Mouse (Mus musculus) midbrain, embryonic 10.5 days (tissue): ENCODE results near the gene Ltbr. TPM values are rescaled to one million over a fixed set of nuclear protein-coding genes. Genes with fewer than 3 reads are reported as not detected.
"Not testable (repeated sequence)": the region's sequence is repeated elsewhere in the genome, so short reads cannot be mapped to it uniquely, and the experiment has no call there.

Experiments
- DNase-seq: peaks from one replicate; pipeline ENCODE4 v3.0.0-alpha.2; 2017; ENCODE audit warnings: low spot score
- H3K27ac ChIP-seq: fragments of 300-500 bp; sonication (generic); replicated peaks from 2 replicates; pipeline ENCODE4 v1.5.1; 2016; ENCODE audit warnings: mild to moderate bottlenecking
- H3K27me3 ChIP-seq: fragments of 300-500 bp; sonication (generic); 2 replicates; pipeline ENCODE4 v1.6.1; 2016; ENCODE audit warnings: low read depth, mild to moderate bottlenecking; ENCODE audit not compliant: poor library complexity, severe bottlenecking
- H3K36me3 ChIP-seq: fragments of 300-500 bp; sonication (generic); 2 replicates; pipeline ENCODE4 v1.6.1; 2016; ENCODE audit warnings: mild to moderate bottlenecking, moderate library complexity
- H3K4me1 ChIP-seq: fragments of 300-500 bp; sonication (generic); 2 replicates; pipeline ENCODE4 v1.6.1; 2016
- H3K4me3 ChIP-seq: fragments of 300-500 bp; sonication (generic); 2 replicates; pipeline ENCODE4 v1.5.1; 2016; ENCODE audit warnings: mild to moderate bottlenecking, moderate library complexity
- H3K9me3 ChIP-seq: fragments of 300-500 bp; sonication (generic); replicated peaks from 2 replicates; pipeline ENCODE4 v1.6.1; 2016; ENCODE audit warnings: mild to moderate bottlenecking
- WGBS: fragments of 180-500 bp; shearing (Covaris S2); methylation state at CpG from one replicate; pipeline ENCODE4 v1.1.7; 2016; 5-methylcytosine and 5-hydroxymethylcytosine counted together
- polyA plus RNA-seq: library from polyadenylated mRNA; unstranded; fragments of >200 nt; fragmentation: Nextera tagmentation; extraction: Ambion mirVana; gene quantifications from 2 replicates; pipeline ENCODE4 v1.2.1, GENCODE M21; 2016

The Ltbr gene
- polyA plus RNA-seq, 1 experiment from 2014 or later: 21.2 TPM

DNA sequence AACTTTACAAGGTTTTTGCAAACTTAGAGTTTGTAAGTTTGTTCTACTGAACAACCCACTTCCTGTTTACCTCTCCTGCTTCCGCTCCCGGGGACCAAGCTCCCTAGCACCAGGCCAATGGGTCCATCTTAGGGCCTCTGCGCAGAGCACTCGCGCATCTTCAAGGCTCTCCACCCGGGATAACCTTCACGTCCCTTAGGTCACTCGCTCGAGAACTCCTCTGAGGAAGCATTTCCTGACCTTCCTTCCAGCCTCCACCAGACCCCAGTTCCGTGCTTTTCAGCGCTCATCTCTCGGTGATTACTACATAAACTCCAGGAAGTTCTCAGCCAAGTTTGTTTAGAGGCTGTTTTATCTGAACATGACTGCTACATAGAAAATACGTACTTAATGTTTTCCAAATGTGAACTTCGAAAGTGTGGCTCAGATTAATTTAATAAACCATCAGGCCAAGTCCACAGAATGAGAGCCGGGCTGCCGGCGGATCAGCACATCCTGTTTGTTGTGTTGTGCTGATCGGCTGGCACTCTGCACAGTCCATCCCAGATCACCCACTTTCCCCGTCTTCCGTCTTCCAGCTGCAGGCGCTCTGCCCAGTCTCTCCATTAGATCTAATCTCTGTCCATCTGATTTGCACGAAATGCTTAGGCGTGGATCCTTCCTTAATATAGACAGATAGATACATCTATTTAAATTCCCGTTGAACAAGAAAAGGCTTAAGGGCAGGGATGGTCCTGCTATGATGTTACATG is 11.3 kb downstream of the Ltbr start:
- WGBS: 91% methylated on average over 24 of the region's 24 CpGs
- DNase-seq: no peak
- Histone ChIP-seq H3K36me3 (peaks cover 9% of the 10 kb centered on the region), H3K9me3 (no peaks in the 10 kb centered on the region; the same call in 1 of the 2 replicates), H3K4me3 (no peak overlapping the region), H3K27ac (no peak overlapping the region), H3K27me3 (no peaks in the 10 kb centered on the region), H3K4me1 (no peaks in the 10 kb centered on the region)

DNA sequence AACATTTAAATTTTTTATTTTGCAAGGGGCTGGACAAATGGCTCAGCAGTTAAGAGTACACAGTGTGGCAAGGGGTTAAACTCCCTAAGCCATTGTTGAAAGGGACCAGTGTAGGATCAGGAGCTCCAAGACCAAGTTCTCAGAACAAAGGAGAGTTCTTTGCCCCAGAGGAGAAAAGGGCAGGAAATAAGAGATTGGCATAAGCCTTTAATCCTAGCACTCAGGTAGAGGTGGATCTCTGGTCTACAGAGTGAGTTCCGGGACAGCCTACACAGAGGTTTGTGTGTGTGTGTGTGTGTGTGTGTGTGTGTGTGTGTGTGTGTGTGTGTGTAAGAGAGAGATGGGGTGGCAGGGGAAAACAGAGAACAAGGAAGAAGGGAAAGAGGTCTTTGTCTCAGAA is 12.7 kb downstream of the Ltbr start:
- no peak for DNase-seq
- H3K27ac ChIP-seq: no peak overlapping the region
- 68% methylated on average over 1 of the region's 1 CpGs for WGBS
- H3K4me1 ChIP-seq: no peaks in the 10 kb centered on the region
- H3K9me3 ChIP-seq: no peaks in the 10 kb centered on the region; the same call in 1 of the 2 replicates
- H3K4me3 ChIP-seq: no peak overlapping the region
- H3K36me3 ChIP-seq: no peaks in the 10 kb centered on the region
- no peaks in the 10 kb centered on the region for H3K27me3 ChIP-seq

DNA sequence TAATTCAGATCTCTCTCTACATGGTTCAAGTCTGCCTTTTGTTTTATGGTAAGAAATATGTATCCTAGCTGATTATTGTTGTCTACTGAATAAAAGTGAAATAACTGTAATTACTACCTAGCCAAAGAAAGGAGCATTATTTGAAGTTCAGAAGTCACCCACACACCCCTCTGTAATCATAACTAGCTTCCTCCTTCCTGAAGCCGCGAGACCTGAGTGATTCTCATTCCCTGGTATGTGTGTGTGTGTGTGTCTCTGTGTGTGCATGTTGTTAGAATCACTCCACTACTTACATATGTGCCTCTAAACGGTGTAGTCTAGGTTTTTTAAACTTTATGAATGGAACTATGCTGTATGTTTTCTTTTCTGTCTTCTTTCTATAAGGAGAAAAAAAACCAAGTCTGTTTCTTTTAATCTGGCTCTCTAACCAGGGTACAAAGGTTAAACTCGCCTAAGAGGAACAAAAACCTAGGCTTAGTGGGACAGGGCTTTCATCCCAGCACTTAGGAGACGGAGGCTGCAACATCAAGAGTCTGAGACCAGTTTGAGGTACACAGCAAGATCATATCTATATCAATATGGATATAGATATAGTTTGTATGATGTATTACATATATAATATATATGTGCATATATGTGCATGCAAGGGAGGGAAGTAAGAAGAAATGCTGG is 16.4 kb downstream of the Ltbr start:
- no peak for DNase-seq
- WGBS: 82% methylated on average over 5 of the region's 5 CpGs
- no peaks in the 10 kb centered on the region for H3K36me3 ChIP-seq

DNA sequence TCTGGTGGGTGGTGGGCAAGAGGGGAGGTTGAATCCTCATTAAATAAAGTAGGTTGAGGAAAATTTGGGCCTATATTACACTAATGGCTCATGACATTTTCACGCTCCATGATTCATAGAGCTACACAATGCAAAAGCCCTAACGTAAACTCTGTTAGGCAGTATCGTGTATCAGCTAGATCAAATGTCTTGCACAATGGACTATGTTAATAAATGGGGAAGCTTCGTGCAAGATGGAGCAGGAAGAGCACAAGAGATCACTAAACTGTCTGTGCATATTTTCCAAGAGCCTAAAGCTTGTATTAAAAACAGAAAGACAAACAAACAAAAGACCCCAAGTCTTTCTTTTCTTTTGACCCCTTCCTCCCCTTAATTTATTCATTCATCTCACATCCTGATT is 19.6 kb downstream of the Ltbr start:
- no peaks in the 10 kb centered on the region for H3K9me3 ChIP-seq
- no peaks in the 10 kb centered on the region for H3K27me3 ChIP-seq
- no peak overlapping the region for H3K27ac ChIP-seq
- no peaks in the 10 kb centered on the region for H3K4me1 ChIP-seq
- no peaks in the 10 kb centered on the region for H3K36me3 ChIP-seq
- H3K4me3 ChIP-seq: no peak overlapping the region
- DNase-seq: no peak
- 92% methylated on average over 4 of the region's 4 CpGs for WGBS

More for the DNA sequence above, 16.4 kb downstream of the Ltbr start:
- Histone ChIP-seq H3K4me3 (no peak overlapping the region), H3K4me1 (no peaks in the 10 kb centered on the region), H3K27me3 (no peaks in the 10 kb centered on the region), H3K9me3 (no peaks in the 10 kb centered on the region), H3K27ac (no peak overlapping the region)

DNA sequence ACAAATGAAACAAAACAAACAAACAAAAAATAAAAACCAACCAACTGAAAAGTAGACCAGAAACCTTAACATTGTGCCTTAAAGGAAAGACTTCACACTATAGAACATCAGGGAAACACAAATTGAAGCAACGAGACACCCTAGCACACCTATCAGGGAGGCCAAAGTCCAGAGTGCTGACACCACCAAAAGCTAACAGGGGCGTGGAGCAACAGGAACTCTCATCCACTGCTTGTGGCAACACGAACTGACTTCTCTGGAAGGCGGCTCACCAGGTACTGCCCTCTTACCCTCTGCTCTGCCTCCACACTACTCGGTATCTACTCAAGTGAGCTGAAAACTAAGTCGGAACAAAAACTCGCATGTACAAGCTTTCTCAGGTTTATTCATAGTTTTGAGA is 21.4 kb downstream of the Ltbr start:
- DNase-seq: no peak
- H3K9me3 ChIP-seq: no peaks in the 10 kb centered on the region
- no peak overlapping the region for H3K4me3 ChIP-seq
- WGBS: 93% methylated on average over 7 of the region's 7 CpGs
- no peaks in the 10 kb centered on the region for H3K36me3 ChIP-seq
- no peaks in the 10 kb centered on the region for H3K4me1 ChIP-seq
- H3K27me3 ChIP-seq: no peaks in the 10 kb centered on the region
- H3K27ac ChIP-seq: no peak overlapping the region

DNA sequence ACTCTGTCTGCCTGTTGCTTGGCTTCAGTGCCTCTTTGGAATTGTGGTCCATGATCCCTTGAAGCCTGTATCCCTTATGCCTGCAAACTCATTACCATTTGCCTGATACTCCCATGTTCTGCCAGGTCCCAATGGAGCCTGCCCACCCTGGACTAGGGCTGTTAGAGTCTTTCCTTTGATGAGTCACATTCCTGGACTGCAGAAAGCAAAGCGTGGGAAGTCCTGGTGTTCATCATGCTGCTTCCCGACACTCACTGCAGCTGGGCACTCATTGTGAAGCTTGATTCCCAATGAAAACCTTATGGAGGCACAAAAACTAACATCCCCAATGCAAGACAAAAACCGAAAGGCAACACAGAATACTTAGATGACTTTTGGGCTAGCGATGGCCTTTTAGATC is 22.4 kb downstream of the Ltbr start:
- H3K9me3 ChIP-seq: no peaks in the 10 kb centered on the region
- 81% methylated on average over 4 of the region's 4 CpGs for WGBS
- H3K27ac ChIP-seq: no peak overlapping the region
- no peaks in the 10 kb centered on the region for H3K36me3 ChIP-seq
- no peaks in the 10 kb centered on the region for H3K4me1 ChIP-seq
- no peak for DNase-seq
- no peak overlapping the region for H3K4me3 ChIP-seq
- no peaks in the 10 kb centered on the region for H3K27me3 ChIP-seq

DNA sequence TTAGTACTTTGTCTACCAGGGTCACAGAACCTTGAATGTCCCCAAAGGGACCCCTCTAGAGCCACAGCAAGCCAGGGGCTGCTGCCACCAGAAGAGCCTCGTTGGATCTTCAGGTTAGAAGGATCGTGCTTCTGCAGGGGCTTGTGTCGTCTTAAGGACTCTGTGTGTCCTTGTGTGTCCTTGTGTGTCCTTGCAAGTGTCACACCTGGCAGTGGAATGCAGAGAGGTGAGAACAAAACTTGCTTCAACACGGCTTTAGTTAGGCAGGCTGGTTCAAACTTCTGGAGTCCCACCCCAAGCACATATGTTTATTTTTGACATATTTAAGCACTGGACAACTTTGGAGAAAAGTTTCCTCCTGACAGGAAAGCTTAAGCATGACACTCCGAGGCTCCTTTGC is 25.0 kb downstream of the Ltbr start:
- WGBS: 84% methylated on average over 5 of the region's 5 CpGs
- H3K27me3 ChIP-seq: no peaks in the 10 kb centered on the region
- no peak overlapping the region for H3K4me3 ChIP-seq
- no peak overlapping the region for H3K27ac ChIP-seq
- peaks cover 3% of the 10 kb centered on the region; the same call in 1 of the 2 replicates for H3K9me3 ChIP-seq
- DNase-seq: no peak
- H3K36me3 ChIP-seq: no peaks in the 10 kb centered on the region
- no peaks in the 10 kb centered on the region for H3K4me1 ChIP-seq

DNA sequence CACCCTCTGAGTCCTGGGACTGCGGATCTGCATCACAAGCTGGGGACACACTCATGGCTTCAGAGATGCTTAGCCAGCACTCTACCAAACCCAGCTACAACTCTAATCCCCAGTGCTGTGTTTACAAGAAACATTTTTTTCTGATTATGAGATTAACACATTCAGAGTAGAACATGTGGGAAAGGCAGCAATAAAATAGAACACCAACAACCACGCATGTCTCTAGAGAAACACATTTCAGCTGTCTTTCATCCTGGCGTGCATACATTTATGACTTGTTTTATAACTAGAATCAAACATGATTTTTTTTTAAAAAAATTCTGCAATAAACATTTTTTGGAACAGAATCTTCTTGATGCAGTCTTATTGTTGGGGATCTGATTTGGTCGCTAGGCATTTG is 26.7 kb downstream of the Ltbr start:
- no peak overlapping the region for H3K27ac ChIP-seq
- WGBS: 95% methylated on average over 4 of the region's 4 CpGs
- H3K9me3 ChIP-seq: peaks cover 3% of the 10 kb centered on the region; the same call in 1 of the 2 replicates
- no peak overlapping the region for H3K4me3 ChIP-seq
- no peaks in the 10 kb centered on the region for H3K27me3 ChIP-seq
- no peaks in the 10 kb centered on the region for H3K36me3 ChIP-seq
- no peaks in the 10 kb centered on the region for H3K4me1 ChIP-seq
- DNase-seq: no peak

DNA sequence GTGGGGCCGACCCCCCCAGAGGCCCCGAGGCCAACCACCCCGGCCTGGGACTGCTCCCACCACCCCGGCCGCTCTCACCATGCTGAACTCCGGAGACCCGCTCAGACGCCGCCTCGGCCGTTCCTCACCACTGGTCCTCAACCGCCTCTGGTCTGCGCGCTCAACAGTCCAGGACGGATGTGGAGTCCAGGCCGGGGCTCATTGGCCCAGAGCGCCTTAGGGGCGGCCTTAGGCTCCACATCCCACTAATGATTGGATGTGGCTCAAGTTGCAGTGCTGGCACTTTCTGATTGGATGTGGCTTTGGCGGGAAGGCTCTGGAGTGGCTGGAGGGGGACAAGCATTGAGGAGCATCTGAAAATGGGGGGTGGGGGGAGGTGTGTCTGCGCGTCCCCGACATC is 27.8 kb downstream of the Ltbr start, which contains the start of gene Tuba3a:
TSS of gene Tuba3a (minus strand) at position 153 of the 400 bp plus-strand sequence.
- Histone ChIP-seq H3K27ac (no peak within 1 kb of the TSS), H3K4me1 (no peaks in the 10 kb centered on the region), H3K9me3 (peaks cover 3% of the 10 kb centered on the region; the same call in 1 of the 2 replicates), H3K36me3 (no peaks in the 10 kb centered on the region), H3K4me3 (no peak within 1 kb of the TSS), H3K27me3 (no peaks in the 10 kb centered on the region)
- no peak for DNase-seq
- 93% methylated on average over 22 of the region's 22 CpGs for WGBS

DNA sequence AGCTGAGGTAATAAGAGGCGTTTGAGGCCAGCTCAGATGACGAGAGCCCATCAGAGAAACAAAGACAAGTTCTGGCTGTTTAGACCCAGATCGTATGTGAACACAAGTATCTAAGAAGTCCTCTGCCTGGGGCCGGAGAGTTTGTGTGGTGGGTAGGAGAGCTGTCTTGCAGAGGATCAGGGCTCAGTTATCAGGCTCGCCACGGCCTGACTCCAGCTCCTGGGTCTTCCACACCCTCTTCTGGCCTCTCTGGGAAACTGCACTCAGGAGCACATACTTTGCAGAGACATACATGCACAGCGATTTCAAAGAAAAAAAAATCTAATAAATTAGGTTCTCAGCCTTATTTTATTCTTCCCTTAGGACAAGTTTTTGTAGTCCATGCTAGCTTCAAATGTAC is 28.9 kb downstream of the Ltbr start:
- DNase-seq: no peak
- H3K27ac ChIP-seq: no peak overlapping the region
- WGBS: 93% methylated on average over 7 of the region's 7 CpGs
- no peaks in the 10 kb centered on the region for H3K4me1 ChIP-seq
- H3K9me3 ChIP-seq: peaks cover 3% of the 10 kb centered on the region; the same call in 1 of the 2 replicates
- no peak overlapping the region for H3K4me3 ChIP-seq
- H3K27me3 ChIP-seq: no peaks in the 10 kb centered on the region
- no peaks in the 10 kb centered on the region for H3K36me3 ChIP-seq

DNA sequence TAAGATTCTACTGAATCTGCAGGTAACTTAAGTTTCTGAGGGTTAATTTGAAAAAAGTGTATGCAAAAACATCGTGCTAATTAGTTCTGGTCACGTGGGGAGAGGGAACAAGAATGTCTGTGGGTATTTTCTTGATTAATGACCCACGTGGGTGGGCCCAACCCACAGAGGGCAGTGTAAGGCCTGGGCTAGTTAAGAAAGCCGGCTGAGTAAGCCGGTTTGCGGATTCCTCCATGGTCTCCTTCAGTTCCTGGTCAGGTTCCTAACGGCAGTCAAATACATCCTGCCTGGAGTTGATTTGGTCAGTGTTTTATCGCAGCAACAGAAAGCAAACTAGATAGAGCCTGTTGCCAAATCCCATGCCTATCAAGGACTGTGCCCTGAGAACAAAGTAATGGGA is 29.4 kb downstream of the Ltbr start:
- DNase-seq: no peak
- Histone ChIP-seq H3K4me1 (no peaks in the 10 kb centered on the region), H3K4me3 (no peak overlapping the region), H3K9me3 (peaks cover 3% of the 10 kb centered on the region; the same call in 1 of the 2 replicates), H3K27me3 (no peaks in the 10 kb centered on the region), H3K36me3 (no peaks in the 10 kb centered on the region), H3K27ac (no peak overlapping the region)
- 73% methylated on average over 8 of the region's 8 CpGs for WGBS

DNA sequence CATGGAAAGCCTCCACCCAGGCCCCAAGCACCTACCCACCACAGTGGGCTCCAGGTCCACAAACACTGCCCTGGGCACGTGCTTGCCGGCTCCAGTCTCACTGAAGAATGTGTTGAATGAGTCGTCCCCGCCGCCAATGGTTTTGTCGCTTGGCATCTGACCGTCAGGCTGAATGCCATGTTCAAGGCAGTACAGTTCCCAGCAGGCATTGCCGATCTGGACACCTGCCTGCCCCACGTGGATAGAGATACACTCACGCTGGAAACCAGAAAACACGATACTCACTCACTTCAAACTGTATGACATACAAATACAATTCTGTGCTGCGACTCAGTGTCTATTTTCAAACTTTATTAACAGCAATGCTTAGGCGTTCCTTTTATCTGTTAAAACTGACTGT is 31.0 kb downstream of the Ltbr start:
- not testable (repeated sequence) for H3K36me3 ChIP-seq, H3K27ac ChIP-seq, H3K9me3 ChIP-seq, H3K4me3 ChIP-seq, DNase-seq, H3K27me3 ChIP-seq, H3K4me1 ChIP-seq
- 93% methylated on average over 13 of the region's 13 CpGs for WGBS

DNA sequence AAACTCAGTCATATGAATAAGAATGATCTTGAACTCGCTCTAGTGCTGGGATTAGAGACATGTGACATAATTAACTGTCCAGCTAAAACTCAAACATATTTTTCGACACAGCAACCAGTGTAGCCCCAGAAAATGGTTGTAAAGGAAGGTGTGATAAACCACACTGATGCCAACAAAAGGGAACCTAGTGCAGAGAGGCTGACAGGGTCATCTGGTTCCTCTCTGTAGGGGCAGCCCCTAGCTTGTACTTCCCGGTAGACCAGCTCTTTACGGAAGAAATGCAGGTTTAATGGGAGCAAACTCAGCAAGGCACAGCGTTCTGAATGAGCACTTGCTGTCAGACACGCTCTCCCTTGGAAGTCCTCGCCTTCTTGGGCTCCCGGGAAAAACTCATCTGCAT is 34.0 kb downstream of the Ltbr start:
- Histone ChIP-seq H3K27ac (no peak overlapping the region), H3K36me3 (no peaks in the 10 kb centered on the region), H3K9me3 (no peaks in the 10 kb centered on the region; the same call in 1 of the 2 replicates), H3K4me1 (no peaks in the 10 kb centered on the region), H3K27me3 (no peaks in the 10 kb centered on the region), H3K4me3 (no peak overlapping the region)
- DNase-seq: no peak
- 73% methylated on average over 8 of the region's 8 CpGs for whole genome bisulfite sequencing
